Mouse (Mus musculus): ENCODE data around the gene Gm3685. TPM values are rescaled to one million over a fixed set of nuclear protein-coding genes. Genes with fewer than 3 reads are reported as not detected.

Gene Gm3685
- polyA plus RNA-seq (2012; rRNA removed): 0.11 and 0.14 TPM in 2 replicates

DNA sequence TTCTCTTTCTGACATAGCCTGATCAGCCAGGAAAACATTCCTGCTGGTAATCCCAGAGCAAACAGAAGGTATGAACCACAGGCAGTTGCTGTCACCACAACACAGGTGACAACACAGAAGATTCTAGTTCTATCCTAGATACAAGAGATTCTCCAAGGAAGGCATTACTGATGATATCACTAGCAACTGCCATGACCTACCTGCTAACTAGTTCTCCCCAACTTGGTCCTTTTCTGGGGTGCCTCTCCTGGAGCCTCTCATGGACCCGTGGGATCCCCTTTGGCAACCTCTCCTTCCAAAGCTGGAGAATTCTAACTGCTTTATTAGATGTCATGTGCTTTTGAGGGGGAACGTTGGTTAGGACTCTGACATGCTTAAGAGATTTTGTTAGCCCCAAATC, at the start of gene Gm3685:
Gm3685 (minus strand) TSS at position 101 of the 400 bp plus-strand sequence.

DNA sequence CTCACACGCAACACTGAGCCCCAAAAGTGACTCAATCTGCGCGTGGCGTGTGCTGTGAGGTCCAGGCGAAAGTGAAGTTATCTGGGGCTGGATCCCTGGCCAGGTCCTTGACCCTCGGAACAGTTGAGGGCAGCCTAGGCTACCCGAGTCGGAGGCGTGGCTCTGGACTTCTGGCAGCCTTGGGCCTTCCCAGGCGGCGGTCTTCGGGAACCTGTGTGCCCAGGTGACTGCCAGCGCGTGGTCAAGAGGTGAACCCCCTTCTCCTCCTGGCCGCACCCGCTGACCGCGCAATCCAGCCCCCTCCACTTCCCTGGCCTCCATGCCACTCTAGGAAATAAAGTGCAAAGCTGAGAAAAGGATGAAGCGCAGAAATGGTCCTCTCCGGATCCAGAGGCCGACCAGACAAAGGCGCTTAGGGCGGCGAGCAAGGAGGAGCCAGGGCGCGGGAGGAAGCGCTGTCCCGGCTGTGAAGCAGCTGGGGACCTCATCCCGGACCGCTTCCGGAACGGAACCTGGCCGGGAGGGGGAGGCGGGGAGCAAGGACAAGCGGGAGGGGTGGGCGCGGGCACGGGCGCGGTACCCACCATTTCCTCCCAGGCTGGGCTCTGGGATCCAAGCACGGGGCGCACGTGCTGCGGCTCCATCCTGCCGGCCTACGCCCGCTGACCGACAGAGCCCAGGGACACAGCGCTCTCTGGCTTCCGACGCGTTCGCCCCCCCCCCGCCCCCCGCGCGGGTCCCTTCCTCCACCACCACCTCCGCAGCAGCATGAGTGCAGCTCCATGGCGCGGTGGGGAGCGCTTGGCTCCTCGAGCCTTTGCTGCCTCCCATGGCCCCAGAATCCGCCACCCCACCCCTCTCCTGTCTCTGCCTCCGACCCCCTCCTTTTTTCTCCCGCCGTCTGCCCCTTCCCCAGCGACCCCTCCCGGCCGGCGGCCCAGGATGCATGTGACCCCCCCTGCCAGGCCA, 17.7 kb downstream of the Gm3685 start, which contains the start of gene Gm10406:
Gm10406 (minus strand) TSS at position 669 of the 969 bp plus-strand sequence.

Other genes with a start within 250 kb of the Gm3685 start
- not detected in 2 replicates for gene Gm3642, start 204.7 kb downstream of the Gm3685 start, polyA plus RNA-seq (2012; rRNA removed)
- gene Gm3667, start 155.0 kb downstream of the Gm3685 start, polyA plus RNA-seq (2012; rRNA removed): 7.7 and 8.2 TPM in 2 replicates
- gene Gm6356, start 71.2 kb downstream of the Gm3685 start, polyA plus RNA-seq (2012; rRNA removed): not detected in 2 replicates
- 6.8 and 8.0 TPM in 2 replicates for gene Gm10406, start 17.5 kb downstream of the Gm3685 start, polyA plus RNA-seq (2012; rRNA removed)
- gene Gm3696, start 55.7 kb upstream of the Gm3685 start, polyA plus RNA-seq (2012; rRNA removed): 8.1 and 8.2 TPM in 2 replicates
- gene Gm6676, start 80.4 kb upstream of the Gm3685 start, polyA plus RNA-seq (2012; rRNA removed): 0.04 TPM in 1 of 2 replicates, not detected in the other
- gene Gm3512, start 129.6 kb upstream of the Gm3685 start, polyA plus RNA-seq (2012; rRNA removed): 6.2 and 7.3 TPM in 2 replicates
- gene Gm16434, start 149.6 kb upstream of the Gm3685 start, polyA plus RNA-seq (2012; rRNA removed): 0.04 TPM in 1 of 2 replicates, not detected in the other
- gene Gm3727, start 219.7 kb upstream of the Gm3685 start, polyA plus RNA-seq (2012; rRNA removed): not detected in 2 replicates